Mouse (Mus musculus): ENCODE measurements around the gene Atp2a1.
A peak's percentile ranks its signal among the peaks of the same experiment; 100 is the strongest.

The Atp2a1 gene

GRCm38 (mm10) chr7:126450641-126451040 is 12.3 kb downstream of the Atp2a1 start:
- no peak for DNase-seq (ENCODE audit: low read depth, low spot score)

- no peak for DNase-seq (ENCODE audit: low read depth, low spot score)
These were observed 12.9 kb downstream of the Atp2a1 start for GRCm38 (mm10) chr7:126449991-126450390.

GRCm38 (mm10) chr7:126448481-126448880 is 14.4 kb downstream of the Atp2a1 start:
- no peak for DNase-seq (ENCODE audit: low read depth, low spot score)

GRCm38 (mm10) chr7:126446217-126446616 is 16.7 kb downstream of the Atp2a1 start:
- DNase-seq (ENCODE audit: low read depth, low spot score) = no peak

GRCm38 (mm10) chr7:126445104-126445815 is 17.6 kb downstream of the Atp2a1 start:
- no peak for DNase-seq (ENCODE audit: low read depth, low spot score)

GRCm38 (mm10) chr7:126444536-126444935 is 18.4 kb downstream of the Atp2a1 start:
- no peak for DNase-seq (ENCODE audit: low read depth, low spot score)

GRCm38 (mm10) chr7:126443997-126444396 is 18.9 kb downstream of the Atp2a1 start:
- DNase-seq (ENCODE audit: low read depth, low spot score) = no peak

GRCm38 (mm10) chr7:126440134-126440533 is 22.8 kb downstream of the Atp2a1 start:
- DNase-seq (ENCODE audit: low read depth, low spot score) = no peak

GRCm38 (mm10) chr7:126436851-126437250 is 26.1 kb downstream of the Atp2a1 start:
- peak; percentile 20 for DNase-seq (ENCODE audit: low read depth, low spot score)

- DNase-seq (ENCODE audit: low read depth, low spot score) = no peak
These were observed 27.1 kb downstream of the Atp2a1 start for GRCm38 (mm10) chr7:126435801-126436200.

- no peak for DNase-seq (ENCODE audit: low read depth, low spot score)
These were observed 28.2 kb downstream of the Atp2a1 start for GRCm38 (mm10) chr7:126434726-126435125.

- no peak for DNase-seq (ENCODE audit: low read depth, low spot score)
These were observed 32.7 kb downstream of the Atp2a1 start for GRCm38 (mm10) chr7:126430167-126430566.

- DNase-seq (ENCODE audit: low read depth, low spot score) = no peak
These were observed 33.4 kb downstream of the Atp2a1 start for GRCm38 (mm10) chr7:126429503-126429898.

- DNase-seq (ENCODE audit: low read depth, low spot score) = peak; percentile 85
These were observed 34.0 kb downstream of the Atp2a1 start, which contains the start of gene Rabep2 for GRCm38 (mm10) chr7:126428631-126429502. Gene Rabep2 (plus strand): TSS chr7:126428759.

GRCm38 (mm10) chr7:126428154-126428553 is 34.8 kb downstream of the Atp2a1 start:
- DNase-seq (ENCODE audit: low read depth, low spot score) = no peak

- peak; percentile 26 for DNase-seq (ENCODE audit: low read depth, low spot score)
These were observed 35.5 kb downstream of the Atp2a1 start for GRCm38 (mm10) chr7:126427323-126427860.

GRCm38 (mm10) chr7:126424161-126424560 is 38.7 kb downstream of the Atp2a1 start:
- DNase-seq (ENCODE audit: low read depth, low spot score) = no peak

- no peak for DNase-seq (ENCODE audit: low read depth, low spot score)
These were observed 41.2 kb downstream of the Atp2a1 start for GRCm38 (mm10) chr7:126421756-126422155.

- DNase-seq (ENCODE audit: low read depth, low spot score) = no peak
These were observed 44.4 kb downstream of the Atp2a1 start for GRCm38 (mm10) chr7:126418496-126418895.

GRCm38 (mm10) chr7:126417606-126418005 is 45.3 kb downstream of the Atp2a1 start:
- no peak for DNase-seq (ENCODE audit: low read depth, low spot score)

- no peak for DNase-seq (ENCODE audit: low read depth, low spot score)
These were observed 45.9 kb downstream of the Atp2a1 start for GRCm38 (mm10) chr7:126417045-126417444.

- no peak for DNase-seq (ENCODE audit: low read depth, low spot score)
These were observed 46.3 kb downstream of the Atp2a1 start for GRCm38 (mm10) chr7:126416615-126417014.
